Mouse (Mus musculus): ENCODE data around the gene Itpr1.
A peak's percentile ranks its signal among the peaks of the same experiment; 100 is the strongest.

Itpr1 gene

GRCm38 (mm10) chr6:108380209-108380608 lies 167.3 kb downstream of the Itpr1 start:
- DNase-seq (ENCODE audit: low spot score in 2 of 2) = no peak

GRCm38 (mm10) chr6:108390624-108391324 lies 177.9 kb downstream of the Itpr1 start:
- DNase-seq (ENCODE audit: low spot score in 2 of 2) = no peak

- no peak for DNase-seq (ENCODE audit: low spot score in 2 of 2)
These were observed 180.2 kb downstream of the Itpr1 start for GRCm38 (mm10) chr6:108393131-108393530.

GRCm38 (mm10) chr6:108397956-108398355 lies 185.1 kb downstream of the Itpr1 start:
- DNase-seq (ENCODE audit: low spot score in 2 of 2) = no peak

- no peak for DNase-seq (ENCODE audit: low spot score in 2 of 2)
These were observed 188.6 kb downstream of the Itpr1 start for GRCm38 (mm10) chr6:108401412-108401955.

- no peak for DNase-seq (ENCODE audit: low spot score in 2 of 2)
These were observed 191.8 kb downstream of the Itpr1 start for GRCm38 (mm10) chr6:108404736-108405135.

GRCm38 (mm10) chr6:108408053-108408452 lies 195.2 kb downstream of the Itpr1 start:
- no peak for DNase-seq (ENCODE audit: low spot score in 2 of 2)

- no peak for DNase-seq (ENCODE audit: low spot score in 2 of 2)
These were observed 195.8 kb downstream of the Itpr1 start for GRCm38 (mm10) chr6:108408726-108409125.

- DNase-seq (ENCODE audit: low spot score in 2 of 2) = no peak
These were observed 197.9 kb downstream of the Itpr1 start for GRCm38 (mm10) chr6:108410771-108411170.

- DNase-seq (ENCODE audit: low spot score in 2 of 2) = no peak
These were observed 198.3 kb downstream of the Itpr1 start for GRCm38 (mm10) chr6:108411201-108411600.

- DNase-seq (ENCODE audit: low spot score in 2 of 2) = peak in 1 of 2 experiments; percentile 20
These were observed 200.1 kb downstream of the Itpr1 start for GRCm38 (mm10) chr6:108413006-108413405.

- no peak for DNase-seq (ENCODE audit: low spot score in 2 of 2)
These were observed 200.7 kb downstream of the Itpr1 start for GRCm38 (mm10) chr6:108413593-108413992.

GRCm38 (mm10) chr6:108415847-108416246 lies 203.0 kb downstream of the Itpr1 start:
- DNase-seq (ENCODE audit: low spot score in 2 of 2) = no peak

- DNase-seq (ENCODE audit: low spot score in 2 of 2) = peak; percentile 21 to 24
These were observed 204.6 kb downstream of the Itpr1 start for GRCm38 (mm10) chr6:108417508-108417907.

- no peak for DNase-seq (ENCODE audit: low spot score in 2 of 2)
These were observed 205.3 kb downstream of the Itpr1 start for GRCm38 (mm10) chr6:108418218-108418617.

- DNase-seq (ENCODE audit: low spot score in 2 of 2) = no peak
These were observed 212.1 kb downstream of the Itpr1 start for GRCm38 (mm10) chr6:108424749-108425584.

- DNase-seq (ENCODE audit: low spot score in 2 of 2) = peak in 1 of 2 experiments; percentile 66
These were observed 213.9 kb downstream of the Itpr1 start for GRCm38 (mm10) chr6:108426789-108427188.

GRCm38 (mm10) chr6:108428383-108428782 lies 215.5 kb downstream of the Itpr1 start:
- DNase-seq (ENCODE audit: low spot score in 2 of 2) = no peak

- DNase-seq (ENCODE audit: low spot score in 2 of 2) = no peak
These were observed 217.1 kb downstream of the Itpr1 start for GRCm38 (mm10) chr6:108429950-108430349.

GRCm38 (mm10) chr6:108431193-108431592 lies 218.3 kb downstream of the Itpr1 start:
- DNase-seq (ENCODE audit: low spot score in 2 of 2) = no peak

GRCm38 (mm10) chr6:108432836-108433235 lies 219.9 kb downstream of the Itpr1 start:
- no peak for DNase-seq (ENCODE audit: low spot score in 2 of 2)

GRCm38 (mm10) chr6:108434816-108435215 lies 221.9 kb downstream of the Itpr1 start:
- no peak for DNase-seq (ENCODE audit: low spot score in 2 of 2)

- DNase-seq (ENCODE audit: low spot score in 2 of 2) = no peak
These were observed 222.6 kb downstream of the Itpr1 start for GRCm38 (mm10) chr6:108435467-108435866.

Measured in urinary bladder, adult 18-20 months (tissue).